Mouse (Mus musculus) testis, adult 2 months (tissue): Measurements from ENCODE around the gene Tln2. TPM values are rescaled to one million over a fixed set of nuclear protein-coding genes. Genes with fewer than 3 reads are reported as not detected.

Experiments used
- H3K27ac ChIP-seq: fragments of 200-500 bp; 2 replicates; pipeline ENCODE4 v1.5.1; 2012; ENCODE audit warnings: low read depth, low read length; ENCODE audit not compliant: control insufficient read depth, insufficient read depth
- H3K27me3 ChIP-seq: fragments of 200-500 bp; 2 replicates; pipeline ENCODE4 v1.6.1; 2012; ENCODE audit warnings: mild to moderate bottlenecking, low read length, moderate library complexity; ENCODE audit not compliant: control insufficient read depth, insufficient read depth
- H3K36me3 ChIP-seq: fragments of 200-500 bp; 2 replicates; pipeline ENCODE4 v1.6.1; 2012; ENCODE audit warnings: mild to moderate bottlenecking, low read length; ENCODE audit not compliant: control insufficient read depth, insufficient read depth
- H3K4me1 ChIP-seq: fragments of 200-500 bp; 2 replicates; pipeline ENCODE4 v1.6.1; 2012; ENCODE audit warnings: low read length; ENCODE audit not compliant: control insufficient read depth, insufficient read depth
- H3K4me3 ChIP-seq: fragments of 200-500 bp; 2 replicates; pipeline ENCODE4 v1.5.1; 2012; ENCODE audit warnings: low read depth, mild to moderate bottlenecking, low read length, moderate library complexity, mixed read lengths; ENCODE audit not compliant: control insufficient read depth
- CTCF ChIP-seq: fragments of 200-500 bp; IDR thresholded peaks from 2 replicates; pipeline ENCODE4 v1.5.1; 2012; ENCODE audit warnings: low read depth, mild to moderate bottlenecking, inconsistent platforms, low read length, moderate library complexity; ENCODE audit not compliant: control insufficient read depth, insufficient read depth, insufficient replicate concordance
- POLR2A ChIP-seq: fragments of 200-500 bp; IDR thresholded peaks from 2 replicates; pipeline ENCODE4 v1.6.1; 2012; ENCODE audit warnings: low read depth, mild to moderate bottlenecking, inconsistent platforms, low read length, moderate library complexity; ENCODE audit not compliant: control insufficient read depth
- polyA plus RNA-seq: library from polyadenylated mRNA; depleted of rRNA; stranded (reverse); fragments of >200 nt; gene quantifications from 2 replicates; pipeline ENCODE4 v1.2.3, GENCODE M21; 2012

Tln2 gene
- polyA plus RNA-seq, 1 experiment, result 89.6 TPM

DNA sequence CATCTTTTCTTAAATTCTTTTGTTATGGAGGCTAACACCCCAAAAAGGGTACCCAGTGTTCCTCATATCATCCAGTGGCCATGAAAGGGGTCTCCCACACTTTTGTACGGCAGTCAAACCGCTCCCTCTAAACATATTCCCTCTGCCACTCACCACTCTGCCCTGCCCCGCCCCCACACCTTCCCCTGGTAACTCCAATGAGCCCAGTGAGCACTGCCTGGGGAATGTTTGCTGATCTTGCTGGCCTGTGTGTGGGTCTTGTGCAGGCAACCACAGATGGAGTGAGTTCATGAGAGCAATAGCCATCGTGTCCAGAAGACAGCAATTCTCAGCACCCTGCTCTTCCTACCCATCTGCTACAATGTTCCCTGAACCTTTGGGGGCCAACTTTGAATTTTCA is 354.3 kb downstream of the Tln2 start:
- no peaks in the 10 kb centered on the region for H3K36me3 ChIP-seq
- no peaks in the 10 kb centered on the region for H3K4me1 ChIP-seq
- no peaks in the 10 kb centered on the region for H3K27me3 ChIP-seq
- no peak overlapping the region for H3K27ac ChIP-seq
- no peak for TF ChIP-seq CTCF
- TF ChIP-seq POLR2A, result no peak
- H3K4me3 ChIP-seq, result no peak overlapping the region

DNA sequence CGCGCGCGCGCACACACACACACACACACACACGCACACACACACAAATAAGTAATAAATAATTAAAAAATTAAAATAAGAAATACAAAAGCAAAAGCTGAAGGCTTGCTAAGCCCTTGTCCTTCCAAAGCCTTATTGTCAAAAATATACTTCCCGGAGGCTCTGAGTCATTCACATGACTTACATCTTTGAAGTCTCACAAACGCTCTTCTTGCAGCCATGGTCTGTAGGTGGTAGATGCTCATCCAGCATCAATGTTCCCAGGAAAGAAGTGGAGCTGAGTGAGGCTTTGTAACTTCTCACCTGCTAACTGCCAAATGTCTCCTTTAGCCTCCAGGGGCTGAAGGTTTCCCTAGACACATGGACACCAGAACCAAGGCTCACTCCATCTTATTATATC is 362.9 kb downstream of the Tln2 start:
- Histone ChIP-seq H3K27ac (no peak overlapping the region), H3K4me1 (no peaks in the 10 kb centered on the region), H3K36me3 (no peaks in the 10 kb centered on the region), H3K27me3 (no peaks in the 10 kb centered on the region), H3K4me3 (no peak overlapping the region)
- TF ChIP-seq CTCF (no peak), POLR2A (no peak)

DNA sequence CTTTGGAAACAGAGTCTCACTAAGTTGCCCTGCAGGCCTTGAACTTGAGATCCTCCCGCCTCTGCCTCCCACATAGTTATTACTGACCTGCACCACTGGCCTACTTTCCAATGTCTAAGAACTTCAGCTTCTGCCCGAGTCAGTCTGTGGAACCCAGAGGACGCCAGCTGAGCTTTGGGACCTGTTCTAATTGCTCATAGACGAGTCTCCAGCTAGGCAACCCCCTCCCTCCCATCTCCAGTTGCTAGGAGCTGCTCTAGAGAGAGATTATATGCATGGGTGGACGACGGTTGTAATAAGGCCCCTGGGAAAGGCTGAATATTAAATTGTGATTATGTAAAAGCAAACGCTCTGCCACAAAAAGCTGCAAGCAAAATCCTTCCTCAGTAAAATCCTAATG is 364.2 kb downstream of the Tln2 start:
- no peaks in the 10 kb centered on the region for H3K36me3 ChIP-seq
- TF ChIP-seq POLR2A (no peak), CTCF (no peak)

DNA sequence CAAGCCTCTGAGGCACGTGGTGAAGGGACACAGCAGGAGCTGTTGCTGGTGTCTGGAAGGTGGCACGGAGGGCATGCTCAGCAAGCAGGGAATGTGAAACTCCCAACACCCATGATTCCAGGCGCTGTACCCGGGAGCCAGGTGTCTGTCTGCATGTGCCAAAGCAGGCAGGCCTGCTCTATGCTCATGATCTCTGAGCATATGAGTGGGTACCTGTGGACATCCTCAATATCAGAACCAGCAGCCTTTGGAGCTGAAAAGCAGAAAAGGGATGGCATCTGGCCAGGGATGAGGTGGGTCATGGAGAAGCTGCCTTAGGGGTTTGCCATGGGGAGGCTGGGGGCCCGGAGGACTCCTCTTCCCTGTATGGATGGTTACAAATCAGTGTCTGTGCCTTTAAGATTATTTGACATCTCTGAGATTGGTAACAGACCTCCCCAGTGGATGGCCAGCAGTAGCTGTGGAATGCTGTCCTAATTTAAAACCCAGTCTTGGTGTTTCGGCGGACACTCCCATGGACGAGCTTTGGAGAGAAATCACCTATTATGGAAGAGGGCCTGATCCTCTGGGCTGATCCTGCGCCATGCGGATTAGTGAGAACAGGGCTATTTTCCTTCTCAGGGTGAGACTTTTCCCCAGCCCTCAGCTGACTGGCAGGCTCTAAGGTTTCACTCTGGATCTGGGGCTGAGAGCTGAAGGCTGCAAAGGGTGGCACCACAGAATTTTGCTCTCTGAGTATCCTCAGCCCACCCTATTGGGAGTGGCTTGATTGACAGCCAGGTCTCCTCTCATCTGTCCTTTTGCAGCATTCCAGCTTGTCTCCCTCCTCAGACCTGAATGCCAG is 367.8 kb downstream of the Tln2 start:
- Histone ChIP-seq H3K4me1 (no peaks in the 10 kb centered on the region), H3K27ac (peak overlapping the region; percentile 27; the same call in 1 of the 2 replicates), H3K36me3 (no peaks in the 10 kb centered on the region), H3K4me3 (no peak overlapping the region), H3K27me3 (no peaks in the 10 kb centered on the region)
- TF ChIP-seq CTCF (no peak), POLR2A (no peak)

More for the DNA sequence above, 364.2 kb downstream of the Tln2 start:
- Histone ChIP-seq H3K4me1 (no peaks in the 10 kb centered on the region), H3K27ac (no peak overlapping the region), H3K4me3 (no peak overlapping the region), H3K27me3 (no peaks in the 10 kb centered on the region)

DNA sequence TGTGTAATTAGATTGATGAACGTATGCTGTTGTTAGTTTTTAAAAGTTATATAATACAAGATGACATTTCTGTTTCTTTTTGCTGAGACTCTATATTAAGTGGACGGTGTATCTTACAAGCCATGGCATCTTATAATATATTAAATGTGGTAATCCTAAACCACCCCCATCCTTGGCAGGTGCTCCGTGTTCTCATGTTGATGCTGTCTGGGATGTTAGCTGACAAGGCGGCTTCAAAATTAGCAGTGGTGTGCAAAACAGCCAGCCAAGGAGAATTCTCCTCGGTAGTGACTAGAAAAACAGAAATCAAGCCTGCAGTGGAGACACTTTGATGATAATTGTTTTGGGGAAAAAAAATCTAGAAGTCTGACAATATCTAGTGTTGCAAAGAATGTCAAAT is 371.8 kb downstream of the Tln2 start:
- Histone ChIP-seq H3K4me1 (no peaks in the 10 kb centered on the region), H3K4me3 (no peak overlapping the region), H3K27me3 (no peaks in the 10 kb centered on the region), H3K27ac (no peak overlapping the region), H3K36me3 (no peaks in the 10 kb centered on the region)
- TF ChIP-seq CTCF (no peak), POLR2A (no peak)

DNA sequence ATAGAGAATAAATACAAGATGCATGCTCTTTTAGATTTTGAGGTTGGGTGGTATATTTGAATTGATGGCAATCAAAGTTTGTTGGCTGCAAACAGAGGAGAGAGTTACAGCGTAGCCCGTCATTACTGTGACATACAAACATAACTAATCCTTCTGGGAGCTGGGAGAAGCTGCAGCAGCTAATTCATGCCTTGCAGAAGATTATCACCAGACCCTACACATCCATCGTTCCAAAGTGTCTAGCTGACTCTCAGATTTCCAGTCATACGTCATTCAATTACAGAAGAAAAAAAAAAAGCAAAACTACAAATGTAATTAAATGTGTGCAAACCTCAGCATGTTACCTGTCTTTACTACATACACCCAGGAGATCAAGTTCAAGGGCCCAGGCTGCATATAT is 372.3 kb downstream of the Tln2 start:
- Histone ChIP-seq H3K4me1 (no peaks in the 10 kb centered on the region), H3K27ac (no peak overlapping the region), H3K4me3 (no peak overlapping the region), H3K36me3 (no peaks in the 10 kb centered on the region), H3K27me3 (no peaks in the 10 kb centered on the region)
- TF ChIP-seq CTCF (no peak), POLR2A (no peak)

DNA sequence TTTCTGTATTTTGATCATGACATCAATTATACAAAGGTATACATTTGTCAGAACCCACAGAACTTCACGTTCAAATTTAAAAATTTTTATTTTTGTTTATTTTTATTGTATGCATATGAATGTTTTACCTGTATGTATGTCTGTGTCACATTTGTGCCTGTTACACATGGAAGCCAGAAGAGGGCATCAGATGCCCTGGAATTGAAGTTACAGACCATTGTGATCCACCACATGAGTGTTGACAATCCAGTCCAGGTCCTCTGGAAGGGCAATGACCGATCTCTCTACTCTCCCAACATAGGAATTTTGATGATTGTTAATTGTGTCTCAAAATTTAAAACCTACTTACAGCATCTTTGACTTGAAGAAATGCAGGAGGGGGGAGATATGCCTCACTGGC is 374.9 kb downstream of the Tln2 start:
- no peak overlapping the region for H3K27ac ChIP-seq

More for the DNA sequence above, 374.9 kb downstream of the Tln2 start:
- Histone ChIP-seq H3K4me1 (no peaks in the 10 kb centered on the region), H3K27me3 (no peaks in the 10 kb centered on the region), H3K36me3 (no peaks in the 10 kb centered on the region), H3K4me3 (no peak overlapping the region)
- no peak for TF ChIP-seq CTCF
- TF ChIP-seq POLR2A, result no peak
